Mouse (Mus musculus) MEL (cell line): Measurements from ENCODE around the gene Fam193b. TPM values are rescaled to one million over a fixed set of nuclear protein-coding genes. Genes with fewer than 3 reads are reported as not detected.

Source experiments
- DNase-seq: peaks from one replicate; pipeline ENCODE4 v3.0.0; 2011; ENCODE audit warnings: low read depth, low spot score
- H3K27ac ChIP-seq: 2 replicates; pipeline ENCODE4 v1.5.1; 2012; ENCODE audit warnings: low read depth, mild to moderate bottlenecking, control low read depth, low read length, moderate library complexity; ENCODE audit not compliant: control insufficient read depth
- H3K27me3 ChIP-seq, 2 experiments: fragments of 150-350 bp in 1 of 2; sonication (generic) in 1 of 2; 2 replicates each; pipeline ENCODE4 v1.6.1; 2012; ENCODE audit warnings: low read length in 2 of 2, mild to moderate bottlenecking in 2 of 2, improper control_type of control experiment in 1 of 2, moderate library complexity in 1 of 2; ENCODE audit not compliant: insufficient read depth in 2 of 2, control insufficient read depth in 1 of 2
- H3K36me3 ChIP-seq, 2 experiments: 2 replicates each; pipeline ENCODE4 v1.6.1; 2012 to 2014; ENCODE audit warnings: low read length in 2 of 2, improper control_type of control experiment in 1 of 2, inconsistent platforms in 1 of 2, mild to moderate bottlenecking in 1 of 2; ENCODE audit not compliant: insufficient read depth in 2 of 2, control insufficient read depth in 1 of 2
- H3K4me1 ChIP-seq, 2 experiments: fragments of 150-350 bp in 1 of 2; sonication (generic) in 1 of 2; 2 replicates each; pipeline ENCODE4 v1.6.1; 2012; ENCODE audit warnings: low read length in 2 of 2, improper control_type of control experiment in 1 of 2, mild to moderate bottlenecking in 1 of 2; ENCODE audit not compliant: insufficient read depth in 2 of 2, control insufficient read depth in 1 of 2
- H3K4me3 ChIP-seq, 2 experiments: fragments of 150-350 bp in 1 of 2; sonication (generic) in 1 of 2; 2 replicates each; pipeline ENCODE4 v1.5.1; 2012; ENCODE audit warnings: low read depth in 2 of 2, low read length in 2 of 2, mild to moderate bottlenecking in 2 of 2, moderate library complexity in 2 of 2, control low read depth in 1 of 2, improper control_type of control experiment in 1 of 2; ENCODE audit not compliant: control insufficient read depth in 1 of 2, insufficient read depth in 1 of 2
- H3K79me2 ChIP-seq: 2 replicates; pipeline ENCODE4 v1.6.1; 2012; ENCODE audit warnings: mild to moderate bottlenecking, low read length, moderate library complexity; ENCODE audit not compliant: control insufficient read depth, poor library complexity, insufficient read depth
- H3K9ac ChIP-seq: 2 replicates; pipeline ENCODE4 v1.6.1; 2012; ENCODE audit warnings: low read depth, mild to moderate bottlenecking, control low read depth, low read length, moderate library complexity; ENCODE audit not compliant: control insufficient read depth, poor library complexity, severe bottlenecking
- H3K9me3 ChIP-seq: fragments of 150-350 bp; sonication (generic); replicated peaks from 2 replicates; pipeline ENCODE4 v1.6.1; 2012; ENCODE audit warnings: mild to moderate bottlenecking, low read length, improper control_type of control experiment, moderate library complexity; ENCODE audit not compliant: insufficient read depth
- GABPA ChIP-seq: IDR thresholded peaks from 2 replicates; pipeline ENCODE4 v1.6.1; 2012; ENCODE audit warnings: low read depth, mild to moderate bottlenecking, inconsistent platforms, low read length, improper control_type of control experiment, moderate library complexity
- JUND ChIP-seq: IDR thresholded peaks from 2 replicates; pipeline ENCODE4 v1.6.1; 2011; ENCODE audit warnings: low read depth, mild to moderate bottlenecking, improper control_type of control experiment, low read length
- KAT2A ChIP-seq: conservative IDR thresholded peaks from 2 replicates; pipeline ENCODE4 v1.6.1; 2012; ENCODE audit warnings: low read depth, low read length, improper control_type of control experiment, inconsistent platforms
- MAZ ChIP-seq: IDR thresholded peaks from 2 replicates; pipeline ENCODE4 v1.6.1; 2012; ENCODE audit warnings: low read depth, mild to moderate bottlenecking, inconsistent platforms, low read length, improper control_type of control experiment
- MYC ChIP-seq: IDR thresholded peaks from 2 replicates; pipeline ENCODE4 v1.6.1; 2011; ENCODE audit warnings: low read depth, mild to moderate bottlenecking, low read length, improper control_type of control experiment, moderate library complexity
- POLR2AphosphoS2 ChIP-seq: IDR thresholded peaks from 2 replicates; pipeline ENCODE4 v1.6.1; 2011; ENCODE audit warnings: low read length, improper control_type of control experiment
- RAD21 ChIP-seq: IDR thresholded peaks from 2 replicates; pipeline ENCODE4 v1.6.1; 2011; ENCODE audit warnings: mild to moderate bottlenecking, low read depth, low read length, improper control_type of control experiment
- SIN3A ChIP-seq: IDR thresholded peaks from 2 replicates; pipeline ENCODE4 v1.6.1; 2012; ENCODE audit warnings: low read length, improper control_type of control experiment, inconsistent platforms
- TAL1 ChIP-seq: IDR thresholded peaks from 2 replicates; pipeline ENCODE4 v1.6.1; 2012; ENCODE audit warnings: mild to moderate bottlenecking, inconsistent platforms, low read length, moderate library complexity, mixed read lengths
- UBTF ChIP-seq: IDR thresholded peaks from 2 replicates; pipeline ENCODE4 v1.6.1; 2012; ENCODE audit warnings: low read depth, mild to moderate bottlenecking, inconsistent platforms, low read length, improper control_type of control experiment, moderate library complexity, borderline replicate concordance; ENCODE audit not compliant: insufficient read depth
- ZNF384 ChIP-seq: IDR thresholded peaks from 2 replicates; pipeline ENCODE4 v1.6.1; 2012; ENCODE audit warnings: low read depth, mild to moderate bottlenecking, inconsistent platforms, low read length, improper control_type of control experiment
- polyA plus RNA-seq, 2 experiments: library from polyadenylated mRNA; stranded (reverse) in 1 of 2; unstranded in 1 of 2; fragments of >175 nt in 1 of 2; fragments of >200 nt in 1 of 2; gene quantifications; 2 replicates each; pipeline versions ENCODE4 v1.2.1 to v1.2.4; 2012; ENCODE audit warnings: low replicate concordance in 2 of 2, low read depth in 1 of 2; ENCODE audit not compliant: insufficient read length in 2 of 2, insufficient read depth in 1 of 2, missing spikeins in 1 of 2
- total RNA-seq: library from RNA; depleted of rRNA; stranded (reverse); fragments of 300-350 nt; gene quantifications from 2 replicates; pipeline ENCODE4 v1.2.3, GENCODE M21; 2012

Fam193b gene
- total and polyA plus RNA-seq, 3 experiments, result 11.9 to 38.7 TPM; not detected in 1

GRCm38 (mm10) chr13:55513111-55513748 is 57.7 kb downstream of the Fam193b start, which contains the start of gene Pdlim7 (continued):
- TF ChIP-seq GABPA, result no peak
- TF ChIP-seq UBTF, result no peak
- no peak for TF ChIP-seq MYC

GRCm38 (mm10) chr13:55512379-55513031 is 58.4 kb downstream of the Fam193b start:
- H3K4me1 ChIP-seq, result peaks cover 27 to 32% of the 10 kb centered on the region in 2 experiments
- peaks cover 0 to 27% of the 10 kb centered on the region in 2 experiments; a peak in 2 of 4 replicates for H3K36me3 ChIP-seq
- H3K9ac ChIP-seq, result peak overlapping the region; percentile 77
- peak; percentile 61 for DNase-seq
- no peaks in the 10 kb centered on the region for H3K9me3 ChIP-seq
- peaks cover 6% of the 10 kb centered on the region for H3K79me2 ChIP-seq
- peak overlapping the region; percentile 78 for H3K27ac ChIP-seq
- H3K27me3 ChIP-seq, result no peaks in the 10 kb centered on the region
- TF ChIP-seq MYC (no peak), MAZ (peak; percentile 33; the same call in 1 of the 2 replicates), KAT2A (no peak)
- TF ChIP-seq, all 39 proteins: peak for 1
- H3K4me3 ChIP-seq, result peak overlapping the region; percentile 63 to 81

- peak overlapping the region; percentile 77 for H3K9ac ChIP-seq
- peak overlapping the region; percentile 22 to 63; a peak in 3 of 4 replicates for H3K4me3 ChIP-seq
- peaks cover 0 to 27% of the 10 kb centered on the region in 2 experiments; a peak in 2 of 4 replicates for H3K36me3 ChIP-seq
- H3K79me2 ChIP-seq, result peaks cover 6% of the 10 kb centered on the region
- no peaks in the 10 kb centered on the region for H3K9me3 ChIP-seq
- H3K27ac ChIP-seq, result peak overlapping the region; percentile 78
- H3K27me3 ChIP-seq, result no peaks in the 10 kb centered on the region
- peaks cover 27 to 32% of the 10 kb centered on the region in 2 experiments for H3K4me1 ChIP-seq
- TF ChIP-seq RAD21 (no peak), POLR2AphosphoS2 (no peak), SIN3A (no peak), JUND (no peak), ZNF384 (no peak), TAL1 (no peak)
- DNase-seq, result no peak
Observed at GRCm38 (mm10) chr13:55511492-55511861, 59.4 kb downstream of the Fam193b start.
